In genomic region chr9:58659989-58660388, GRCm38 (mm10) we compare ENCODE assay signal across 13 mouse cellular contexts.
DNase-seq lines count a peak whose midpoint lies in the region; ATAC-seq and TF ChIP-seq lines count a peak whose summit lies in the region.
"Had no signal": no experiment of that assay in that cellular context is flagged by ENCODE, and none has a peak within 500 bp of the region (broad histone marks: within the 10 kb centered on the region; RNA-seq: fewer than 3 reads in every experiment).

No protein-coding gene starts in this region.

- no peak for DNase-seq in heart, adult 9 months (ENCODE audit: low spot score in 2 of 2)
- DNase-seq in stomach, postnatal 0 days (ENCODE audit: low spot score) = no peak
- no peak for DNase-seq in B cell, adult 2 months
- DNase-seq in retina, postnatal 1 day = no peak
- DNase-seq in frontal cortex, postnatal 36 days (ENCODE audit: low spot score in 2 of 2) = no peak
- DNase-seq: cerebellum, postnatal 25 days; left cerebral cortex, postnatal 4 days; lung, postnatal 4 days had no signal

- H3K27me3 ChIP-seq in heart, embryonic 14.5 days (ENCODE audit: control insufficient read depth, insufficient read depth, low read length) = no peaks in the 10 kb centered on the region
- H3K27me3 ChIP-seq in stomach, embryonic 14.5 days (ENCODE audit: control insufficient read depth, insufficient read depth, low read length) = no peaks in the 10 kb centered on the region
- no peaks in the 10 kb centered on the region for H3K27me3 ChIP-seq in stomach, postnatal 0 days (ENCODE audit: control insufficient read depth, insufficient read depth, low read length)
- no peaks in the 10 kb centered on the region for H3K27me3 ChIP-seq in liver, embryonic 16.5 days (ENCODE audit: control insufficient read depth, insufficient read depth, low read depth, low read length)
- H3K27me3 ChIP-seq: Patski had no signal

- H3K4me3 ChIP-seq in heart, embryonic 14.5 days (ENCODE audit: control insufficient read depth in 1 of 2, insufficient read depth in 1 of 2, low read depth in 1 of 2, low read length in 2 of 2) = no peak overlapping the region
- no peak overlapping the region for H3K4me3 ChIP-seq in stomach, embryonic 14.5 days (ENCODE audit: low read depth, low read length)
- H3K4me3 ChIP-seq in stomach, postnatal 0 days (ENCODE audit: low read depth, low read length) = no peak overlapping the region
- H3K4me3 ChIP-seq in liver, embryonic 16.5 days (ENCODE audit: low read depth, low read length) = no peak overlapping the region

- no peak overlapping the region; a peak in 2 of 4 replicates for H3K27ac ChIP-seq in heart, embryonic 14.5 days (replicated peaks in 1 of 2; ENCODE audit: control insufficient read depth in 1 of 2, insufficient read depth in 1 of 2, low read depth in 2 of 2, low read length in 2 of 2)
- H3K27ac ChIP-seq in stomach, embryonic 14.5 days (ENCODE audit: low read length) = no peak overlapping the region
- no peak overlapping the region for H3K27ac ChIP-seq in stomach, postnatal 0 days (replicated peaks)
- H3K27ac ChIP-seq in liver, embryonic 16.5 days (ENCODE audit: low read length) = peak overlapping the region; percentile 95

- TF ChIP-seq CTCF in stomach, postnatal 0 days (IDR thresholded peaks at IDR 0.05; ENCODE audit: low read depth) = no peak

- peak overlapping the region; percentile 38 for H3K9ac ChIP-seq in heart, embryonic 14.5 days (ENCODE audit: low read length)
- H3K9ac ChIP-seq in stomach, embryonic 14.5 days (replicated peaks; ENCODE audit: low read depth, low read length) = no peak overlapping the region
- no peak overlapping the region for H3K9ac ChIP-seq in stomach, postnatal 0 days (ENCODE audit: low read length)
- H3K9ac ChIP-seq in liver, embryonic 16.5 days (ENCODE audit: low read depth, low read length) = peak overlapping the region; percentile 53

- no peak overlapping the region for H3K4me2 ChIP-seq in heart, embryonic 14.5 days (ENCODE audit: low read length)
- no peak overlapping the region for H3K4me2 ChIP-seq in stomach, embryonic 14.5 days (replicated peaks; ENCODE audit: low read depth, low read length)
- H3K4me2 ChIP-seq in stomach, postnatal 0 days (replicated peaks; ENCODE audit: low read depth) = no peak overlapping the region
- peak overlapping the region; percentile 43 for H3K4me2 ChIP-seq in liver, embryonic 16.5 days (ENCODE audit: low read depth, low read length)

- H3K9me3 ChIP-seq in heart, embryonic 14.5 days (ENCODE audit: control insufficient read depth, low read length) = no peaks in the 10 kb centered on the region
- no peaks in the 10 kb centered on the region for H3K9me3 ChIP-seq in stomach, embryonic 14.5 days (ENCODE audit: control insufficient read depth, low read depth, low read length)
- no peaks in the 10 kb centered on the region for H3K9me3 ChIP-seq in stomach, postnatal 0 days (ENCODE audit: control insufficient read depth, low read length)
- H3K9me3 ChIP-seq in liver, embryonic 16.5 days (replicated peaks; ENCODE audit: control insufficient read depth, low read length) = no peaks in the 10 kb centered on the region

- peaks cover 6 to 31% of the 10 kb centered on the region in 2 experiments for H3K4me1 ChIP-seq in heart, embryonic 14.5 days (ENCODE audit: control insufficient read depth in 2 of 2, insufficient read depth in 2 of 2, low read length in 2 of 2)
- no peaks in the 10 kb centered on the region for H3K4me1 ChIP-seq in stomach, embryonic 14.5 days (ENCODE audit: control insufficient read depth, insufficient read depth, low read length)
- no peaks in the 10 kb centered on the region for H3K4me1 ChIP-seq in stomach, postnatal 0 days (replicated peaks; ENCODE audit: control insufficient read depth, insufficient read depth)
- H3K4me1 ChIP-seq in liver, embryonic 16.5 days (ENCODE audit: control insufficient read depth, low read depth, low read length) = peaks cover 62% of the 10 kb centered on the region

- TF ChIP-seq EP300 in stomach, postnatal 0 days (optimal IDR thresholded peaks at IDR 0.05) = no peak

- peaks cover 63% of the 10 kb centered on the region for H3K36me3 ChIP-seq in heart, embryonic 14.5 days (ENCODE audit: control insufficient read depth, insufficient read depth, low read length)
- H3K36me3 ChIP-seq in stomach, embryonic 14.5 days (ENCODE audit: control insufficient read depth, insufficient read depth, low read length) = peaks cover 6% of the 10 kb centered on the region; the same call in 1 of the 2 replicates
- peaks cover 8% of the 10 kb centered on the region for H3K36me3 ChIP-seq in stomach, postnatal 0 days (ENCODE audit: control insufficient read depth, insufficient read depth, low read length)
- peaks cover 14% of the 10 kb centered on the region for H3K36me3 ChIP-seq in liver, embryonic 16.5 days (ENCODE audit: control insufficient read depth, insufficient read depth)

- WGBS in heart, embryonic 14.5 days = 70% methylated on average over 9 of the region's 9 CpGs
- WGBS in stomach, embryonic 14.5 days = 85% methylated on average over 9 of the region's 9 CpGs
- 77% methylated on average over 9 of the region's 9 CpGs for WGBS in stomach, postnatal 0 days
- WGBS in liver, embryonic 16.5 days (ENCODE audit: insufficient replicate concordance) = 42% methylated on average over 9 of the region's 9 CpGs

- ATAC-seq in heart, embryonic 14.5 days (ENCODE audit: insufficient number of reproducible peaks, insufficient read depth, low FRiP score, low read depth) = no peak
- ATAC-seq in stomach, embryonic 14.5 days (ENCODE audit: insufficient number of reproducible peaks, insufficient read depth, low FRiP score, low read depth) = peak; percentile 60; the same call in 1 of the 2 replicates
- no peak for ATAC-seq in stomach, postnatal 0 days (ENCODE audit: low FRiP score, low TSS enrichment)
- ATAC-seq in liver, embryonic 16.5 days (ENCODE audit: low read depth) = peak; percentile 79
- ATAC-seq: CD4-positive, CD25-positive, alpha-beta regulatory T cell, adult 4 months; Patski had no signal

Comparison
In these comparisons a context has a peak if more than half of its experiments do, and no peak if none do; other contexts are left out.
1. ATAC-seq: peak in stomach, embryonic 14.5 days (single experiment) and liver, embryonic 16.5 days (single experiment); none in heart, embryonic 14.5 days (single experiment) and stomach, postnatal 0 days (single experiment).
2. H3K9ac ChIP-seq: peak in heart, embryonic 14.5 days (single experiment) and liver, embryonic 16.5 days (single experiment); none in stomach, embryonic 14.5 days (single experiment) and stomach, postnatal 0 days (single experiment).